Mouse (Mus musculus) limb, embryonic 11.5 days (tissue): ENCODE data around the gene Pfdn4. TPM values are rescaled to one million over a fixed set of nuclear protein-coding genes. Genes with fewer than 3 reads are reported as not detected.
"Not testable (repeated sequence)": the region's sequence is repeated elsewhere in the genome, so short reads cannot be mapped to it uniquely, and the experiment has no call there.

Source experiments
- ATAC-seq: fragments of 200-750 bp; cut with Nextera tagmentation; 2 replicates; pipeline ENCODE4 v1.8.0; 2017; ENCODE audit warnings: low read depth; ENCODE audit not compliant: insufficient number of reproducible peaks, low FRiP score, low TSS enrichment
- DNase-seq: peaks from one replicate; pipeline ENCODE4 v3.0.0-alpha.2; 2015; ENCODE audit warnings: low spot score
- H3K27ac ChIP-seq: fragments of 300-500 bp; sonication (generic); replicated peaks from 2 replicates; pipeline ENCODE4 v1.5.1; 2014; ENCODE audit warnings: low read depth, mild to moderate bottlenecking, low read length
- H3K27me3 ChIP-seq: fragments of 300-500 bp; sonication (generic); 2 replicates; pipeline ENCODE4 v1.6.1; 2014; ENCODE audit warnings: mild to moderate bottlenecking, low read length, mixed read lengths; ENCODE audit not compliant: control insufficient read depth, insufficient read depth
- H3K36me3 ChIP-seq: fragments of 300-500 bp; sonication (generic); 2 replicates; pipeline ENCODE4 v1.6.1; 2014; ENCODE audit warnings: mild to moderate bottlenecking, low read length, moderate library complexity, mixed read lengths; ENCODE audit not compliant: control insufficient read depth, insufficient read depth
- H3K4me1 ChIP-seq: fragments of 300-500 bp; sonication (generic); 2 replicates; pipeline ENCODE4 v1.6.1; 2014; ENCODE audit warnings: low read length, mixed read lengths; ENCODE audit not compliant: control insufficient read depth, insufficient read depth
- H3K4me2 ChIP-seq: fragments of 300-500 bp; sonication (generic); 2 replicates; pipeline ENCODE4 v1.6.1; 2014; ENCODE audit warnings: low read depth, mild to moderate bottlenecking, moderate library complexity; ENCODE audit not compliant: severe bottlenecking
- H3K4me3 ChIP-seq: fragments of 300-500 bp; sonication (generic); 2 replicates; pipeline ENCODE4 v1.5.1; 2014; ENCODE audit warnings: low read depth, low read length
- H3K9ac ChIP-seq: fragments of 300-500 bp; sonication (generic); 2 replicates; pipeline ENCODE4 v1.6.1; 2014; ENCODE audit warnings: mild to moderate bottlenecking, low read length
- H3K9me3 ChIP-seq: fragments of 300-500 bp; sonication (generic); 2 replicates; pipeline ENCODE4 v1.6.1; 2016; ENCODE audit warnings: low read length; ENCODE audit not compliant: control insufficient read depth
- WGBS: fragments of 180-500 bp; shearing (Covaris S2); extraction: QIAGEN DNeasy Blood & Tissue Kit; methylation state at CpG from one replicate; pipeline ENCODE4 v1.1.7; 2014; 5-methylcytosine and 5-hydroxymethylcytosine counted together
- polyA plus RNA-seq: library from polyadenylated mRNA; unstranded; fragments of >200 nt; fragmentation: Nextera tagmentation; extraction: Ambion mirVana; gene quantifications from 2 replicates; pipeline ENCODE4 v1.2.1, GENCODE M21; 2014

The Pfdn4 gene
- 102 and 107 TPM in 2 replicates for polyA plus RNA-seq

DNA sequence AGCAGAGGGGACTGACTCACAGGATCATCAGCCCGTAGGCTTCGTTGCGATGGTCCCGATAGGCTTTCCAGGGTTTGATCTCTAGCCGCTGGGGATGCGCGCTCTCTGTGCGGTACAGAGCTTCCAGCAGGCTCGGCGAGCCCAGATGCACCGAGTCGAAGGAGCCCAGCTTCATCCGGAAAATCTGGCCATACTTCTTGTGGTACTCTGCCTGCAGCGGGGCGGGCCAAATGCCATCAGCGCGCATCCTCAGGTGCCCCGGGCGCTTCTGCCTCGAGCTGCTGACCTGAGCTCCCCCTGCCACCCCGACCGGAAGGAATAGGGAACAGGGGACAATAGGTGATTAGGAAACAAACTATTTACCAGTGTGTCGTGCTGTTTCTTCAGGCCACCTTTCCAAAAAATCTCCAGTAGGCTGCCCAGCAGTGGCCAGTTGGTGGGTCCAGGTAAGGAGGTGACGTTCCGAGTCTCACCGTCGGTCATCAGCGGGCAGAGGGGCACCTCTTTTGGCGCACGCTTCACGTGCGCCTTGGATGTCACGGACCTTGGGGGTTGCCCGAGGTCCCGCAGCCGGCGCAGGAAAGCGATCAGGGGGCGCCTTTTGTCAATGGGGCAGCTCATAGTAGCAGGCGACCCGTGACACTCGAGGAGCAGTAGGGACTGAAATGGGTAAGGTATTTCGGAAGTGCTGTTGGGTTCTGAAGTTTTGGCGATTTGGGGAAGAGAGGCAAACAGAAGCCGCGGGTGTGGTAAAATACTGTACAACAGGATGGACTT is at the start of gene Pfdn4:
Pfdn4 (plus strand) TSS at position 275 of the 777 bp plus-strand sequence.
- Histone ChIP-seq H3K36me3 (no peaks in the 10 kb centered on the region), H3K4me2 (peak within 1 kb of the TSS; percentile 52), H3K9me3 (no peaks in the 10 kb centered on the region), H3K4me1 (peaks cover 12% of the 10 kb centered on the region; the same call in 1 of the 2 replicates), H3K9ac (no peak within 1 kb of the TSS), H3K4me3 (peak within 1 kb of the TSS; percentile 28), H3K27ac (no peak within 1 kb of the TSS), H3K27me3 (peaks cover 45% of the 10 kb centered on the region)
- DNase-seq = peak; percentile 69
- no peak for ATAC-seq
- 1% methylated on average over 46 of the region's 46 CpGs for WGBS

DNA sequence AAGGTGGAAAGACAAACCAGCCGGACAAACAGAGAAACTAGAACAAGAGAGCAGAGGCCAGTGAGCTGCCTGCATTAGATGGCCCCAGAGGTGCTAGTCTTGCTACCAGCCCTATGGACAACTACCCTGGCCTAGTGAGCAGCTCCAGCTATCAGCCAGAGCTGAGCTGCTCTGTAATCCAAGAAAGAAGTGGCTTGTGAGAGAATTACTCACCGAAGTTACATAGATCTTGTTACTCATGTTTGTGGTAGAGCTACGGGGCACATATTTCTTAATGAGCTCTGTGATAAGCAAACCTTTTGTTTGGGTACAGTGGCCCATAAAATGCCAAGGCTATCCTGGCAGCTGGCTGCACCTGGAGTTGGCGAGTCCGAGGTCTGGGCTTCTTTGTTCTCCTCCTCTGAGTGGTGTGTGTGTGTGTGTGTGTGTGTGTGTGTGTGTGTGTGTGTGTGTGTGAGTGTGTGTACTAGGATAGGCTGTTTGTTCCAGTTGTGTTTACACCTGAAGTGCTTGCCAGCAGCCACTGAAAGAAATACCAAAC is 49.3 kb upstream of the Pfdn4 start:
- Histone ChIP-seq H3K36me3 (no peaks in the 10 kb centered on the region), H3K4me3 (no peak overlapping the region), H3K27ac (no peak overlapping the region), H3K27me3 (no peaks in the 10 kb centered on the region), H3K9ac (no peak overlapping the region), H3K4me1 (no peaks in the 10 kb centered on the region), H3K9me3 (no peaks in the 10 kb centered on the region), H3K4me2 (no peak overlapping the region)
- ATAC-seq (no peak), DNase-seq (no peak)
- WGBS = 78% methylated on average over 5 of the region's 5 CpGs

DNA sequence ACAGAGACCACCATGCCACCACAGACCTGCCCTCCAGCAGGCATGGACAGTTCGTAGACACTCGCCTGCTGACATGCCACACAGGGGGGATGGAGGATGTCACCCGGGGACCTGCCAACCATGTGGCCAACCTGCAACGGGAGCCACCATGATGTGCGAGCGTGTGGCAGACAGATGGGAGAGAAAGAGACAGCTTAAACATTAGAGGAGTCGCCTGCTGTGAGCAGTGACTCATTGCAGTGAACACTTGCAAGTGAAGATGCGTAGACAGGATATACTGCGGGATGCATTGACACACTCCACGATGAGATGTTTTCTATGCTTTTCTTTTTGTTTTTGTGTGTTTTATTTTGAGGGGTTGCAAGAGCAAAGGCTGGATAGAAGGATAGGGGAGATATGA is 48.6 kb upstream of the Pfdn4 start:
- no peaks in the 10 kb centered on the region for H3K36me3 ChIP-seq
- H3K9ac ChIP-seq = no peak overlapping the region
- no peaks in the 10 kb centered on the region for H3K4me1 ChIP-seq
- H3K9me3 ChIP-seq = no peaks in the 10 kb centered on the region
- H3K27me3 ChIP-seq = no peaks in the 10 kb centered on the region
- H3K4me3 ChIP-seq = no peak overlapping the region
- no peak overlapping the region for H3K27ac ChIP-seq
- no peak overlapping the region for H3K4me2 ChIP-seq
- 68% methylated on average over 10 of the region's 10 CpGs for WGBS
- DNase-seq = no peak
- ATAC-seq = no peak

DNA sequence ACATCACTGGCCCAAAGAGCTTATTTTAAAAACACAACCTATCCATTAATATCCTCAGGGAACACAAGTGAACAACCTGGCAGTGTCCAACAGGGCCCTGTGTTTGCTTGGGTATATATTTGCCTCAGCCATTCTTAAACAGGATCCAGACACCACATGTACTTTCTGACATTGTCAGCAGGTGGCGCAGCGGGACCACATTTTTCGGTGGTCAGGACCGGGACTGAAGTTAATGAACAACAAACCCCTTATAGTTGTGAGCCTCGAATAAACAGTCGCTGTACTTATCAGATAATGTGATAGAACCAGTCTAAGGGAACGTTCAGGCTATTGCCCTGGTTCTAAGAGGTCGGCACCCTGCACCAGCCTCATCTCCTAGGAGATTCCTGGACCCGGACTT is 45.3 kb upstream of the Pfdn4 start:
- Histone ChIP-seq H3K4me2 (no peak overlapping the region), H3K4me3 (no peak overlapping the region), H3K27me3 (no peaks in the 10 kb centered on the region)

GRCm38 (mm10) chr2:170453809-170454208 is 42.4 kb upstream of the Pfdn4 start:
- H3K9me3 ChIP-seq, H3K9ac ChIP-seq, ATAC-seq, H3K36me3 ChIP-seq, H3K4me3 ChIP-seq, H3K4me1 ChIP-seq, H3K4me2 ChIP-seq, DNase-seq, H3K27ac ChIP-seq, H3K27me3 ChIP-seq: not testable (repeated sequence)
- WGBS = 26% methylated on average over 3 of the region's 4 CpGs

More for the DNA sequence above, 45.3 kb upstream of the Pfdn4 start:
- Histone ChIP-seq H3K36me3 (no peaks in the 10 kb centered on the region), H3K4me1 (no peaks in the 10 kb centered on the region), H3K27ac (no peak overlapping the region), H3K9ac (no peak overlapping the region), H3K9me3 (no peaks in the 10 kb centered on the region)
- WGBS = 11% methylated on average over 9 of the region's 9 CpGs
- DNase-seq = peak; percentile 97
- no peak for ATAC-seq

DNA sequence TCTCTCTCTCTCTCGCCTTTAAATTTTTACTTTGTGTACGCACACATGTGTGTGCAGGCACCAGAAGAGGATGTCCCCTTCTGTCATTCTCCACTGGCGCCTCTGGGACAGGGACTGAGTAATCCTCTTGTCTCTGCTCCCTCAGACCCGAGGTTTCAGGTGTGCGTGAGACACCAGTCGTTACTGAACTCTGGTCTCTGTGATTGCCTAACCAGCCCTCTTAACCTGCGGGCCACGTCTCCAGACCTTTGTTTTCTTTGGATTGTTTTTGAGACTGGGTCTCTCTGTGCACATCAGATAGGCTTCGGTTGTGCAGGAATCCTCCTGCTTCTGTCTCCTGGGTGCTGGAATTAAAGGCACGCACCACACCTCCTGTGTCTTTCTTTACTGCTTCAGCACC is 37.0 kb upstream of the Pfdn4 start:
- Histone ChIP-seq H3K9ac (no peak overlapping the region), H3K4me3 (no peak overlapping the region), H3K27ac (no peak overlapping the region), H3K27me3 (no peaks in the 10 kb centered on the region), H3K9me3 (no peaks in the 10 kb centered on the region), H3K36me3 (no peaks in the 10 kb centered on the region), H3K4me2 (no peak overlapping the region), H3K4me1 (no peaks in the 10 kb centered on the region)
- DNase-seq (no peak), ATAC-seq (no peak)
- WGBS = 74% methylated on average over 10 of the region's 10 CpGs

DNA sequence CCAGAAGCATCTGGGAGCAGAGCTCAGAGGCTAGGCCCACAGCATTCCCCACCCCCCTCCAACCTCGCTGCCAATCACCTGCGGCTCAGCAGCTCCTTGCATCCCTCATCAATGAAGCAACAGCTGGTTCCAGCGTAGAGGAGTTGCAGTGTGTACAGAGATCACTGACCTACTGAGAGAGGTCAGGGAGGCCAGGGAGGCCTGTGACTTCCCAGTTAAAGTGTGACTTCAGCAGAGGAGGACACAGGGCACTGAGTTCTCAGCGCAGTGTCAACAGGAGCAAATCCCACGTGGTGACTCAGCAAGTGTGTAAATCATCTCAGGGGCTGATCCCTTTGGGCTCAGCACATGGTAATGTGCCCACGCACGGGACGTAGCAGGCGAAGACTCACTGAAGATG is 36.4 kb upstream of the Pfdn4 start:
- Histone ChIP-seq H3K4me3 (no peak overlapping the region), H3K4me2 (no peak overlapping the region), H3K9ac (no peak overlapping the region), H3K36me3 (no peaks in the 10 kb centered on the region), H3K27ac (no peak overlapping the region), H3K9me3 (no peaks in the 10 kb centered on the region), H3K27me3 (no peaks in the 10 kb centered on the region), H3K4me1 (no peaks in the 10 kb centered on the region)
- ATAC-seq (no peak), DNase-seq (peak; percentile 44)
- WGBS = 27% methylated on average over 9 of the region's 9 CpGs

DNA sequence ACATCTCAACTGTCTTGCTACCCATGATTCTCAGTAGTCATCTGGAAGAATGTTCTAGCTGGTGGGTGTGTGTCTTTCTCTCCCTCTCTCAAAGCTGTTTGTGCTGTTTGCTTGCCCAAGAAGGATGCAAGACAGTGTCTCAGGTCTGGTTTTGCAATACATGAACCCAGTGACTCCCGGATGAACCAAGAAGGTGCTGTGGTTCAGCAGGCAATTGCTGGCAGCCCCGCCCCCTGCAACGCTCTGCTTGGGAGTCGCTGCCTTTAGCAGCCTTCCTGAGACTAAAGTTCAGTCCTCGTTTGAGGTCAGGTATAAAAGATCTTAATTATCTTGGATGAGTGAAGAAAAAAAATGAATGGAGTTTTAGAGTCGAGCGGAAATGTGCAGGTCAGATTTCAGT is 34.6 kb upstream of the Pfdn4 start:
- 75% methylated on average over 7 of the region's 7 CpGs for WGBS
- Histone ChIP-seq H3K9me3 (no peaks in the 10 kb centered on the region), H3K4me2 (no peak overlapping the region), H3K4me1 (no peaks in the 10 kb centered on the region), H3K9ac (no peak overlapping the region), H3K27me3 (no peaks in the 10 kb centered on the region), H3K27ac (no peak overlapping the region), H3K4me3 (no peak overlapping the region), H3K36me3 (no peaks in the 10 kb centered on the region)
- ATAC-seq (no peak), DNase-seq (no peak)
